Mouse (Mus musculus): ENCODE measurements at regions not wholly inside any gene's neighbourhood (a gene's known extent, or its start where the extent isn't known, plus 50 kb on each side); places are given as distances from the start of the nearest gene placed in this dataset.

- no peak for TF ChIP-seq POLR2A (IDR thresholded peaks at IDR 0.05; ENCODE audit: extremely low read depth, insufficient read depth, low read length)
- TF ChIP-seq CTCF (IDR thresholded peaks at IDR 0.05; ENCODE audit: extremely low read depth, insufficient read depth, low read length) = no peak
- Histone ChIP-seq H3K4me1 (ENCODE audit: control insufficient read depth, insufficient read depth, low read length) (peaks cover 4% of the 10 kb centered on the region; the same call in 1 of the 2 replicates), H3K4me3 (ENCODE audit: insufficient read depth, low read length) (no peak overlapping the region), H3K27ac (ENCODE audit: insufficient read depth, low read length) (no peak overlapping the region)
Observed at GRCm38 (mm10) chr3:102358801-102359200, 110.9 kb upstream of the Ngf start.

DNA sequence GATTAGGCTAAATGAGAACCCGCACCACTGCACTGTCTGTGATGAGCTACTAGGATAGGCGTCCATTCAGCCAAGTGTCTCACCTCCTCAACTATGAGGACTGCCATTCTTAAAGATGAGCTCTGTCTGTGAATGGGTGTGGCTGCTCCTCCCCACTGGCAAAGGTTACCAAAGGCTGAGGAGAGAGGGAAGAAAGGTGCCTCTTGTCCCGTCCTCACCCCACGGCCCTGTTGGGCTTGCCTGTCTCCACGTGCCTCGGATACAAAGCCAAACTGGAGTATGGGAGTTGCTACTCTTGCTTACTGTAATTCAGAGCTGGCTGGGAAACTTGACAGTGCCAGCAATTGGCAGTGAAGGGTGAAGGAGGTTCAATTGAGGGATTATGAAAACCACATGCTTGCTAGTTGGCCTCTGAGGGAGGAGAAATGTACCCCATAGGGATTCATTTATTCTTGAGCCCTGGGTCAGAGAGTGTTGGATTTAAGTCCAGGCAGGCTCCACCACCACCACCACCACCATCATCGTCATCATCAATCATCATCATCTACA is 112.6 kb upstream of the Ngf start:
- Histone ChIP-seq H3K4me1 (ENCODE audit: control insufficient read depth, insufficient read depth, low read length) (peaks cover 4% of the 10 kb centered on the region; the same call in 1 of the 2 replicates), H3K27ac (ENCODE audit: insufficient read depth, low read length) (no peak overlapping the region), H3K4me3 (ENCODE audit: insufficient read depth, low read length) (no peak overlapping the region)
- no peak for TF ChIP-seq CTCF (IDR thresholded peaks at IDR 0.05; ENCODE audit: extremely low read depth, insufficient read depth, low read length)
- TF ChIP-seq POLR2A (IDR thresholded peaks at IDR 0.05; ENCODE audit: extremely low read depth, insufficient read depth, low read length) = no peak

DNA sequence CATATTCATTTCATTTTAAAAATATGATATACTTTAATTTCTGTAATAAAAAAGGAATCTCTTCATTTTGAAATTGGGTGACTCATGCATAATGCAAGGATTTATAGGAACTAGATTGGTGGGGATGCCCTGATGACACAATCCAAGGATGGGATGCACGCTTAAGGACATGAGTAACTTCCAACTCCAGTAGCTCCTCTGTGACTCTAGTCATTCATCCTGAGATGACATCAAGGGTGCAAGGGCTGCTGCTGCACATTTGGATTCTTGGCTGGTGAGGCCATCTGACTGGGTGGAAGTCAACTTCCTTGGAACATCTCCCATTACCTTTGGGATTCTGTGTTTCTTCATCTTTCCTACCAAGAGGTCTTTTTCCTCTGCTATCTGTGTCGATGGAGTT is 114.4 kb upstream of the Ngf start:
- TF ChIP-seq POLR2A (IDR thresholded peaks at IDR 0.05; ENCODE audit: extremely low read depth, insufficient read depth, low read length) (no peak), CTCF (IDR thresholded peaks at IDR 0.05; ENCODE audit: extremely low read depth, insufficient read depth, low read length) (no peak)
- H3K27ac ChIP-seq (ENCODE audit: insufficient read depth, low read length) = no peak overlapping the region
- H3K4me3 ChIP-seq (ENCODE audit: insufficient read depth, low read length) = no peak overlapping the region
- H3K4me1 ChIP-seq (ENCODE audit: control insufficient read depth, insufficient read depth, low read length) = no peaks in the 10 kb centered on the region

- no peak overlapping the region for H3K4me3 ChIP-seq (ENCODE audit: insufficient read depth, low read length)
- TF ChIP-seq POLR2A (IDR thresholded peaks at IDR 0.05; ENCODE audit: extremely low read depth, insufficient read depth, low read length) (no peak), CTCF (IDR thresholded peaks at IDR 0.05; ENCODE audit: extremely low read depth, insufficient read depth, low read length) (no peak)
- no peaks in the 10 kb centered on the region for H3K4me1 ChIP-seq (ENCODE audit: control insufficient read depth, insufficient read depth, low read length)
- no peak overlapping the region for H3K27ac ChIP-seq (ENCODE audit: insufficient read depth, low read length)
Observed at GRCm38 (mm10) chr3:102354771-102355170, 114.9 kb upstream of the Ngf start.

DNA sequence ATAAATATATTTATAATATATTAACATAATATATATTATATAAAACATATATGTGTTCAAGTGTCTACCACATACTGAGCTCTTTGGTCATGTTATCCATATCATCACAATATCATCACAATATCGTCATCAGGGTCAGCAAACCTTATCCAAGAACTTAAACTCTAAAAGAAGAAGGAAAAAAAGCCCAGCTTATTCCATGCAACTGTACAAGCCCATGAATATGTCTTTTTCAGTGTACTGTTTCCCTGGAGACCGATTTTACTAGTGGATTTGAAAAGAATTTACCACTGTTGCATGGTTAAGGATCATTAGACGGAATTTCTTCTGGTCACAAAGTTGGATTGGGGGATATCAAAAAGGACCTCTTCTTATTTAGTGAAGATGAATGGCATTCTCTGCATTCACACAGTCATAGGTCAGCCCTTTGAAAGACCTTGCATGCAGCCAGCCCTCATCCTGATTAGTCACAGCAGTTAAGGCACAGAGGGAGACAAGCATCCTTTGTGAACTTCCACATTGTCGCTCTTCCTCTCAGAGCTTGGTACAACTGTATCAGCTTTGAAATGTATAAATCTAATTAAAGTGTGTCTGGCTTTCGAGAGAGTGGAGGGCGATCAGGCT is 116.3 kb upstream of the Ngf start:
- Histone ChIP-seq H3K4me1 (ENCODE audit: control insufficient read depth, insufficient read depth, low read length) (no peaks in the 10 kb centered on the region), H3K4me3 (ENCODE audit: insufficient read depth, low read length) (no peak overlapping the region), H3K27ac (ENCODE audit: insufficient read depth, low read length) (no peak overlapping the region)
- TF ChIP-seq POLR2A (IDR thresholded peaks at IDR 0.05; ENCODE audit: extremely low read depth, insufficient read depth, low read length) (no peak), CTCF (IDR thresholded peaks at IDR 0.05; ENCODE audit: extremely low read depth, insufficient read depth, low read length) (no peak)

DNA sequence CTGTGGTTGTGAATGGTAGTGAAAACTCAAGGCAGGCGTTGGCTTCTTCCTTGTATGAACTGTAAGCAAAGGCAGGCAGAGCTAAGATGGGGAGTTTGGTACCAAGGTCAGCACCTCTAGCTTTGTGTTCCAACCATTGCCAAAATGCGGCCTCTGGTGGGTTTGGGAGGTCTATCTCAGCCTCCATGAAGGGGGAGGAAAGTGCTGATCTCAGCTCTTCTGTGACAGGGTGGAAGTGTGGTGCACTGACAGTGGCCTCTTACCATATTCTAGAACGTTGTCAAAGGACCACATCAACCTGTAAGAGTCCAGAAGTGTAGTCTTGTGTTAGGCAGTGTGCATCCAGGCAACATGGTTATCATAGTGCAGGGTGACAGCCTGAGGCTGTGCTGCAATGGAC is 123.6 kb upstream of the Ngf start:
- TF ChIP-seq POLR2A (IDR thresholded peaks at IDR 0.05; ENCODE audit: extremely low read depth, insufficient read depth, low read length) = no peak
- TF ChIP-seq CTCF (IDR thresholded peaks at IDR 0.05; ENCODE audit: extremely low read depth, insufficient read depth, low read length) = no peak
- H3K27ac ChIP-seq (ENCODE audit: insufficient read depth, low read length) = no peak overlapping the region
- H3K4me1 ChIP-seq (ENCODE audit: control insufficient read depth, insufficient read depth, low read length) = no peaks in the 10 kb centered on the region
- no peak overlapping the region for H3K4me3 ChIP-seq (ENCODE audit: insufficient read depth, low read length)

- Histone ChIP-seq H3K4me1 (ENCODE audit: control insufficient read depth, insufficient read depth, low read length) (no peaks in the 10 kb centered on the region), H3K4me3 (ENCODE audit: insufficient read depth, low read length) (no peak overlapping the region)
- TF ChIP-seq CTCF (IDR thresholded peaks at IDR 0.05; ENCODE audit: extremely low read depth, insufficient read depth, low read length) = no peak
- TF ChIP-seq POLR2A (IDR thresholded peaks at IDR 0.05; ENCODE audit: extremely low read depth, insufficient read depth, low read length) = no peak
Observed at GRCm38 (mm10) chr3:102345291-102345690, 124.4 kb upstream of the Ngf start.

GRCm38 (mm10) chr3:102340731-102341130 is 129.0 kb upstream of the Ngf start:
- Histone ChIP-seq H3K27ac (ENCODE audit: insufficient read depth, low read length) (no peak overlapping the region), H3K4me1 (ENCODE audit: control insufficient read depth, insufficient read depth, low read length) (no peaks in the 10 kb centered on the region), H3K4me3 (ENCODE audit: insufficient read depth, low read length) (no peak overlapping the region)
- TF ChIP-seq POLR2A (IDR thresholded peaks at IDR 0.05; ENCODE audit: extremely low read depth, insufficient read depth, low read length) (no peak), CTCF (IDR thresholded peaks at IDR 0.05; ENCODE audit: extremely low read depth, insufficient read depth, low read length) (no peak)

More at GRCm38 (mm10) chr3:102345291-102345690, 124.4 kb upstream of the Ngf start:
- H3K27ac ChIP-seq (ENCODE audit: insufficient read depth, low read length) = no peak overlapping the region

- no peak overlapping the region for H3K27ac ChIP-seq (ENCODE audit: insufficient read depth, low read length)
- no peak for TF ChIP-seq POLR2A (IDR thresholded peaks at IDR 0.05; ENCODE audit: extremely low read depth, insufficient read depth, low read length)
- TF ChIP-seq CTCF (IDR thresholded peaks at IDR 0.05; ENCODE audit: extremely low read depth, insufficient read depth, low read length) = no peak
Observed at GRCm38 (mm10) chr3:102337881-102338280, 131.8 kb upstream of the Ngf start.

GRCm38 (mm10) chr3:102336184-102336583 is 131.7 kb upstream of the Vangl1 start:
- Histone ChIP-seq H3K27ac (ENCODE audit: insufficient read depth, low read length) (no peak overlapping the region), H3K4me3 (ENCODE audit: insufficient read depth, low read length) (no peak overlapping the region), H3K4me1 (ENCODE audit: control insufficient read depth, insufficient read depth, low read length) (no peaks in the 10 kb centered on the region)
- no peak for TF ChIP-seq POLR2A (IDR thresholded peaks at IDR 0.05; ENCODE audit: extremely low read depth, insufficient read depth, low read length)
- TF ChIP-seq CTCF (IDR thresholded peaks at IDR 0.05; ENCODE audit: extremely low read depth, insufficient read depth, low read length) = no peak

More at GRCm38 (mm10) chr3:102337881-102338280, 131.8 kb upstream of the Ngf start:
- Histone ChIP-seq H3K4me3 (ENCODE audit: insufficient read depth, low read length) (no peak overlapping the region), H3K4me1 (ENCODE audit: control insufficient read depth, insufficient read depth, low read length) (no peaks in the 10 kb centered on the region)
